Comparison of ENCODE assay signal across 7 mouse cellular contexts in genomic region chr7:144283701-144284100, GRCm38 (mm10).
DNase-seq lines count a peak whose midpoint lies in the region; ATAC-seq and TF ChIP-seq lines count a peak whose summit lies in the region.

No protein-coding gene starts in this region.

- no peaks in the 10 kb centered on the region for H3K36me3 ChIP-seq in forebrain, embryonic 15.5 days
- H3K36me3 ChIP-seq in intestine, postnatal 0 days (ENCODE audit: control insufficient read depth, insufficient read depth): no peaks in the 10 kb centered on the region

- peak overlapping the region; percentile 67 for H3K4me3 ChIP-seq in forebrain, embryonic 15.5 days
- H3K4me3 ChIP-seq in intestine, postnatal 0 days (ENCODE audit: low read depth, low read length): peak overlapping the region; percentile 20

- 4% methylated on average over 6 of the region's 6 CpGs for WGBS in forebrain, embryonic 15.5 days
- WGBS in intestine, postnatal 0 days: 14% methylated on average over 6 of the region's 6 CpGs

- peak; percentile 16 for DNase-seq in urinary bladder, postnatal 14 days (ENCODE audit: low spot score)
- no peak for DNase-seq in urinary bladder, postnatal 4 days (ENCODE audit: low spot score in 2 of 2)
- peak; percentile 48 for DNase-seq in neural tube, embryonic 10.5 days (ENCODE audit: extremely low spot score, low spot score)
- DNase-seq in layer of hippocampus, postnatal 25 days (ENCODE audit: extremely low spot score in 1 of 2, low spot score in 1 of 2): no peak
- DNase-seq in ovary, adult 18-20 months (ENCODE audit: low spot score): no peak

- no peak for TF ChIP-seq CTCF in intestine, postnatal 0 days (IDR thresholded peaks at IDR 0.05; ENCODE audit: low read depth)

- H3K27me3 ChIP-seq in forebrain, embryonic 15.5 days: no peaks in the 10 kb centered on the region
- 0 out of 2 replicates have a peak, but pooled peaks cover 5% of the 10 kb centered on the region for H3K27me3 ChIP-seq in intestine, postnatal 0 days (replicated peaks; ENCODE audit: control insufficient read depth, insufficient read depth, low read length)

- peaks cover 53% of the 10 kb centered on the region for H3K4me1 ChIP-seq in forebrain, embryonic 15.5 days
- H3K4me1 ChIP-seq in intestine, postnatal 0 days (replicated peaks; ENCODE audit: control insufficient read depth, insufficient read depth, low read length): no peaks in the 10 kb centered on the region

- peak overlapping the region; percentile 93 for H3K4me2 ChIP-seq in forebrain, embryonic 15.5 days (replicated peaks)
- H3K4me2 ChIP-seq in intestine, postnatal 0 days (replicated peaks; ENCODE audit: low read depth): peak overlapping the region; percentile 49

- peak; percentile 28 for ATAC-seq in forebrain, embryonic 15.5 days (replicated peaks)
- no peak for ATAC-seq in intestine, postnatal 0 days

- no peaks in the 10 kb centered on the region for H3K9me3 ChIP-seq in forebrain, embryonic 15.5 days
- H3K9me3 ChIP-seq in intestine, postnatal 0 days (ENCODE audit: control insufficient read depth): no peaks in the 10 kb centered on the region

- peak overlapping the region; percentile 94 for H3K27ac ChIP-seq in forebrain, embryonic 15.5 days (replicated peaks)
- H3K27ac ChIP-seq in intestine, postnatal 0 days (ENCODE audit: low read depth, low read length): no peak overlapping the region

- H3K9ac ChIP-seq in forebrain, embryonic 15.5 days (replicated peaks): peak overlapping the region; percentile 79
- no peak overlapping the region for H3K9ac ChIP-seq in intestine, postnatal 0 days (ENCODE audit: low read depth, low read length)

Comparison
In these comparisons a context has a peak if more than half of its experiments do, and no peak if none do; other contexts are left out.
1. DNase-seq: peak in urinary bladder, postnatal 14 days (single experiment) and neural tube, embryonic 10.5 days (single experiment); none in urinary bladder, postnatal 4 days (0 of 2), layer of hippocampus, postnatal 25 days (0 of 2) and ovary, adult 18-20 months (single experiment).